Mouse (Mus musculus) testis, adult 2 months (tissue): ENCODE measurements around the gene Ptprh.

Experiments used
- CTCF ChIP-seq: fragments of 200-500 bp; IDR thresholded peaks from 2 replicates; pipeline ENCODE4 v1.5.1; 2012; ENCODE audit warnings: low read depth, mild to moderate bottlenecking, inconsistent platforms, low read length, moderate library complexity; ENCODE audit not compliant: control insufficient read depth, insufficient read depth, insufficient replicate concordance
- POLR2A ChIP-seq: fragments of 200-500 bp; IDR thresholded peaks from 2 replicates; pipeline ENCODE4 v1.6.1; 2012; ENCODE audit warnings: low read depth, mild to moderate bottlenecking, inconsistent platforms, low read length, moderate library complexity; ENCODE audit not compliant: control insufficient read depth

GRCm38 (mm10) chr7:4502421-4503090 lies 101.3 kb downstream of the Ptprh start:
- TF ChIP-seq CTCF (no peak), POLR2A (no peak)
